Mouse (Mus musculus): ENCODE results near the gene Lama2. TPM values are rescaled to one million over a fixed set of nuclear protein-coding genes. Genes with fewer than 3 reads are reported as not detected.

Gene Lama2
- total RNA-seq, 2 experiments from 2014 or later = not detected

DNA sequence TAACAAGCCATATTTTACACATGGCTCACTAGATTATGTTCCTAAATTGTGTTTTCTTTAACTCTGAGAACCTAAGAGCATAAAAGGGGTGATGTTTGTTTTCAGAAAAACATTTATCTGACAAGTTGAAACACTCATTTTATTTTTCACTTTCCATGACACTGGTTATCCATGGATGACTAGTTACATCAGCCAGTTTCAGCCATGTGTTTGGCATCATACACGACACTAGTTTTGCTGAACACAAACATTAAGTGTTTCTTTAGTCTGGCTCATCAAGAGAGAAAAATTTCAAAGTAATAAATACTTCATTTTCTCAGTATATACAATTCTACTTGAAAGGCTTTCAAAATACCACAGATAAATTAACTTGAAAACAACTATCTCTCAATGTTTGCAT is 228.8 kb downstream of the Lama2 start:
- ATAC-seq (replicated peaks; ENCODE audit: low FRiP score, poor library complexity, severe bottlenecking) = no peak

DNA sequence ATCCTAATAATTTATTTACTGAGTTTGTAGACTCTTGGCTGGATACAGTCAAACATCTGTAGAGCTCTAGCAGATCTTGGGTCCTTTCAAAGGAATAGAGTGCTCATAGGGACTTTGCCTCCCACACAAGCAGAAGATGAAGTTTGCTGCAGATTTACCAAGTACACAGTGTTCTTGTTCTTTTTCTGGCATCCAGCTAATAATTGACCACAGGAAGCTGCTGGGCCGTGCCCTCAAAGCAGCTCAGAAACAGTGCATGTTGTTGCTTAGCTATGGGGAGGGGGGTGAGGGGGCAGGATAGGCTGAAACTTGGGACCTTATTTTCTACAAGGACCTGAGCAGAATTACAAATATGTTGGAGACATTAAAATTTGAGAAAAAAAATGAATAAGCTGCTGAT is 232.0 kb downstream of the Lama2 start:
- no peak for ATAC-seq (replicated peaks; ENCODE audit: low FRiP score, poor library complexity, severe bottlenecking)

GRCm38 (mm10) chr10:27384636-27385035 is 234.9 kb downstream of the Lama2 start:
- no peak for ATAC-seq (replicated peaks; ENCODE audit: low FRiP score, poor library complexity, severe bottlenecking)

DNA sequence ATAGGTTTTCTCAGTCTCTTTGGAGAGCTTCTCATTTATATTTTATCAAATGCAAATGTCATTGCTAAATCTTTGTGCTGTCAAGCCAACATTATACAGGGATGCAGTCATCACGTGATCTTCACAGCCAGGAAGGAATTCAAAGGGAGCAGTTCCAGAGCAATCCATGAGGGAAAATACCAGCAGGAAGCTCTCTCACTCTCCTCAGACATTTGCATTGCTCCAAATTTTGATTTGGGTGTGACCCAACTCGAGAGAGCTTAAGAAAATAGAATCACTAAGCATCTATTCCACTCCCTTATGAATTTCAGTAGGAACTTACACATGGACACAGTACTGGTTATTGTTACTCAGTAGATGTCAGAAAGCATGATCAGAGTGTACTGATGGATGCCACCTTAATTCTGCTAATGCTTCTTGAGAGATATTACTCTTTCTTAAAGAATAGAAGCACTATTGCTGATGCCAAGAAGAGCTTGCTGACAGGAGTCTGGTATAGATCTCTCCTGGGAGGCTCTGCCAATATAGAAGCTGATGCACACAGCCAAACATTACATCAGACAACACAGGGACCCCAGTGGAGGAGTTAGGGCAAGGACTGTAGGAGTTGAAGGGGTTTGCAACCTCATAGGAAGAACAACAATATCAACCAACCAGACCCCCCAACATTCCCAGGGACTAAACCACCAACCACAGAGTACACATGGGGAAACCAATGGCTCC is 236.5 kb downstream of the Lama2 start:
- no peak for ATAC-seq (replicated peaks; ENCODE audit: low FRiP score, poor library complexity, severe bottlenecking)

GRCm38 (mm10) chr10:27378286-27378685 is 241.3 kb downstream of the Lama2 start:
- ATAC-seq (replicated peaks; ENCODE audit: low FRiP score, poor library complexity, severe bottlenecking) = no peak

GRCm38 (mm10) chr10:27344278-27344677 is 275.3 kb downstream of the Lama2 start:
- no peak for ATAC-seq (replicated peaks; ENCODE audit: low FRiP score, poor library complexity, severe bottlenecking)

DNA sequence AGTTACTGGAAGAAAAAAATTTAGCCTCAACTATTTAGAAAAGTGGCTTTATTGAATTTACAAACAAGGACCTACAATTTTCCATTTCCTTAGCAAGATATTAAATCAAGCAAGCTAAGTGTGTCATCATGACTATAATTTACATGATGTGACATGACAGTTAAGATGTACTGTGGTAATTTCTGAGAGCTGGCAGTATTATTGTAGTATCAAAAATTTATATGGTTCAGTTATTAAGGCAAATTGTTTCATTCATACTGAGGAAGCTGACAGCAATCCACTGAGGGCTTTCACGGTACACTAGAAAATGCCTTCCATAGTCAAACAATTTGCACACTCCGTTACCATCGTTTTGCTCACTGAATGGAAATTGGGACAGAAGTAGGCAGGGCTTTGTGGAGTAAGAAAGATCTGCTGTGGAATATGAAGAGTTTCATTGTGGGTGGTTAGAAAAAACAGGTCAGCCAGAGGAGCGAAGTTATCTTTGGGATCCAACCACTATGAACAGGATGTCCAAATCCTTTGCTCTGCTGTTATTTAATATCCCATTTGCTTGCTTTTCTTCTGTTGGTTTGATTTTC is 297.1 kb downstream of the Lama2 start:
- ATAC-seq (replicated peaks; ENCODE audit: low FRiP score, poor library complexity, severe bottlenecking) = no peak

DNA sequence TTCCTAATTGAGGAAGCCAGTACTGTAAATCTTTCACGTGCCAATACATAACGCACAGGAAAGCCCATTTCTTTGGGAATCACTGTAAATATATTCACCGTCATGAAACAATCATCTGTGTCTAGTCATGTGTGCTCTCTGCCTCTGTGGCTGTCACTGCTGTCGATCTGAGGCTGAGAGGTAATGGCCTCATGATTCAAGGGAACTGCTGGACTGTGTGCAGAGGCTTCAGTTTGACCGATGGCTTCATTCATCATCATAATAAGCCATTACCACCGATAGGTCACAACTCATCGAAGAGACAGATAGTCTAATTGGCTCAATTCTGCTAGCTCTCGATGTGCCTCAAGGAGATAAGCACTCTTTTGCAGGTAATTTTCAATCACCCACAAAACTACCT is 312.1 kb downstream of the Lama2 start:
- ATAC-seq (replicated peaks; ENCODE audit: low FRiP score, poor library complexity, severe bottlenecking) = no peak

DNA sequence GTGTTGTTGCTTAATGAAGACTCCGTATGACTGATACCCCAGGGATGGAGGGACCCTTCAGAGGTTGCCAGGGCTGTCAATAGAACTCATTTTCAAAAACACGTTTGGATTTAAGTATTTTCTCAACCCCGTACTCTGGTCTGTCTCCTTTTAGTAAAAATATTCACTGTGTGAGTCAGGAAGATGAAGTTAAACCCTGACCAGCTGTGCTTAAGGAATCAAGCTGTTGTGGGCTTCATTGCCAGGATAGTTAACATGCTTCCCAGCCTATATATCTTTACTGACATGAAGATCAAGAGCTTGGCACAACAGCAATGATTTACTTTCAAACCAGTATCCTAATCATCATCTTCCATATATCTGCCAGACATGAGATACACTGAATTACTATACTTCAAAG is 314.3 kb downstream of the Lama2 start:
- ATAC-seq (replicated peaks; ENCODE audit: low FRiP score, poor library complexity, severe bottlenecking) = no peak

DNA sequence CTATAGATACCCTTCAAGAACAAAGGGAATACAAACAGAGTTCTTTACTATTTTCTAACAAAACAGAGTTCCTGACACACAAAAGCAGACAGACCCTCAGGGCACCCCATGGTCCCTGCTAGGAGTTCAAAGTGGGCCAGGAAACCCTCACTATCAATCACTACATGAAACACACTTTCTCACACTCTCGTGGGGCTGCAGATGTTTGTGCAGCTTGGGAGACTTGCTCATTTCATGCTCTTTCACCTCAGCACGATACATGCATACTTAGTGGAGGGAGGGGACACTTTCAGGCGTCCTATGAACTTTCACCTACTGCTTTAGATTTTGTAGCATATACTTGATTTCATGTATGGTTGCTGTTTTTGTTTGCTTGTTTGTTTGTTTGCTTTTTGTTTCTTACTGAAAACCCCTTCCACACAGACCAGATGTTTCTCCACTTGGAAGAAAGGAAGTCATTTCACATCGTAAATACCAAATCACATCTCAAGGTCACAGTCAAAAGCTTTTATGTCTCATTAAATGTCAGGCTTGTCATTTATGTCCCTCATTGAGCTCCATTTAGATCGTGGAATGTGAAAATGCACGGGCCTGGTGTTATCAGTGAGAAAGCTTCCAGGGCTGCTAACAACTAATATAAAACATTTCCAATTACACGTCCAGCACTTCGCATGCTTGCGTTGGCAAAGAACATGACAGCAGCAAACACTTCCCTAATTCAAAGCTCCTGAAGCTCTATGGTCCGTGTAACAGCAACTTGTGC is 334.3 kb downstream of the Lama2 start:
- no peak for ATAC-seq (replicated peaks; ENCODE audit: low FRiP score, poor library complexity, severe bottlenecking)

GRCm38 (mm10) chr10:27267432-27267831 is 352.1 kb downstream of the Lama2 start:
- ATAC-seq (replicated peaks; ENCODE audit: low FRiP score, poor library complexity, severe bottlenecking) = no peak

DNA sequence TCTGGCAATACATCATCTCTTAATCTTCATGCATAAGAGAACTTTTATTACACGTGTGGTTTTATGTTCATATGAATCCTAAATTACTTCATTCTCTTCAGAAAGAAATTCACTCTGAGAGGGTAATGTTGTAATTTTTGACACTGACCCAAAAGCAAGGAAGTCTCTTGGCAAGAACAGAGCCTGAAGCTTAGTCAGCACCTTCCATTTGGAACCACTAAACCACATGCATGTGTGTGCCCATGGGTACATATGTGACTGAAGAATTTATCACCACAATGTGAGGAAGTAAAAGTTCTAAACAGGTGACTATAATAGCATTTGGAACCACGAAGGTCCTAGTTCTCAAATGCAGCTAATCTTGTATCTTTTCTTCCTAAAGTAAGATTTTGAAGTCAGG is 353.7 kb downstream of the Lama2 start:
- no peak for ATAC-seq (replicated peaks; ENCODE audit: low FRiP score, poor library complexity, severe bottlenecking)

GRCm38 (mm10) chr10:27264713-27265112 is 354.8 kb downstream of the Lama2 start:
- ATAC-seq (replicated peaks; ENCODE audit: low FRiP score, poor library complexity, severe bottlenecking) = no peak

GRCm38 (mm10) chr10:27249741-27250140 is 369.8 kb downstream of the Lama2 start:
- ATAC-seq (replicated peaks; ENCODE audit: low FRiP score, poor library complexity, severe bottlenecking) = no peak

DNA sequence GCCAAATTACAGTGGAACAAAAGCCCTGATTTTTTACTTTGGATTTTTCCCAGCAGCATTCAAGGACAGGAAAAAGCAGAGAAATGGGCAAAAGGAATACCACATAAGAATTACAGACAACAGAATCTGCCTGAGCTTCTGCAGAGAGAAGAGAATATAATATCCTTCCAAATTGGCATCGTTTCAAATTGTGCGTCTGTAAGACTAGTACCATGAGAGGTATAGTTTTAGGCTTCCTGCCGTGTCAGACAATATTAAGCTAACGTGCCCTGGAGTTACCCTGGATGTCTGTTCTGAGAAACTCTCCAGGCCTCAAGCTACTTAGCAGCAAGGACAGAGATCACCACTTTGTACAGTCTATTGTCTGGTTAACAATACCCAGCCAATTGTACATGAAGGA is 384.8 kb downstream of the Lama2 start:
- ATAC-seq (replicated peaks; ENCODE audit: low FRiP score, poor library complexity, severe bottlenecking) = no peak

DNA sequence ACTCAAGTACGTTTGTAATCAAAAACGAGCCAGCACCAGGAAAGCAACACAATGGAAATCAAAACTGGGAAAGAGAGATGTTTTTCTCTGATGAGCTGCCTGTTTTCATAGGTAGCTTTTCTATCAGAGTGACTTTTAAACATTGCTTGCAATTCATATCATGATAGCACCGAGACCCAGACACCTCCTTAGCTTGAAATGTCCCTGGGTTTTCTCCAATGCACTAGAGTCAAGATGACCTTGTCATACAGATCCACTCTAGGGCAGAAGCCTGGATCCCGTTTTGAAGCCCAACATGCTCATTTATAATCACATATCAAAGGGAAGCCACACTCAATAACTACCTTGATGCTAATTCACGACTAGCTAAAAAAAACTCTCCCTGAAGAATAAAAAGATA is 386.0 kb downstream of the Lama2 start:
- no peak for ATAC-seq (replicated peaks; ENCODE audit: low FRiP score, poor library complexity, severe bottlenecking)

- no peak for ATAC-seq (replicated peaks; ENCODE audit: low FRiP score, poor library complexity, severe bottlenecking)
Measured at GRCm38 (mm10) chr10:27223815-27224375, 395.7 kb downstream of the Lama2 start.

GRCm38 (mm10) chr10:27222639-27223315 is 396.8 kb downstream of the Lama2 start:
- no peak for ATAC-seq (replicated peaks; ENCODE audit: low FRiP score, poor library complexity, severe bottlenecking)

GRCm38 (mm10) chr10:27219698-27220097 is 399.9 kb downstream of the Lama2 start:
- ATAC-seq (replicated peaks; ENCODE audit: low FRiP score, poor library complexity, severe bottlenecking) = no peak

- ATAC-seq (replicated peaks; ENCODE audit: low FRiP score, poor library complexity, severe bottlenecking) = no peak
Measured at GRCm38 (mm10) chr10:27207320-27207719, 412.2 kb downstream of the Lama2 start.
